Mouse (Mus musculus): ENCODE data around the gene Foxe3.

DNA sequence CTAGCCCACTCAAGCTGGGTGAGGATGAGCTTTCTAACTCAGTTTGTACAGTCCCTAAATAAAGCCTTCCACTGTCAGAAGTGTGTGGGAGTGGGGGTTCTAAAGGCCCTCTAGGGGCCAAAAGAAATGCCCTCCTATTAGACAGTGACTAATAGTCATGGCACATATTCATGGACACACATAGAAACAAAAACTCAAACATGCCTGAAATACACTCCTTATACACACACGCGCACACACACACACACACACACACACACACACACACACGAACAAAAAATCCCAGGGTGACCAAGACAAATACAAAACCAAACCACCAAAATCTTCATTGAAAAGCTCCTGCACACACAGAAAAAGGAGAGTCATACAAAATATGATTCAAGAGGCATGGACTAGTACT is 20.3 kb downstream of the Foxe3 start:
- TF ChIP-seq CTCF (IDR thresholded peaks at IDR 0.05; ENCODE audit: low read depth) (no peak), EP300 (optimal IDR thresholded peaks at IDR 0.05) (no peak)

Measured in stomach, postnatal 0 days (tissue).